Mouse (Mus musculus) CH12.LX (cell line): ENCODE measurements at regions not wholly inside any gene's neighbourhood (a gene's known extent, or its start where the extent isn't known, plus 50 kb on each side); places are given as distances from the start of the nearest gene placed in this dataset.

ENCODE experiments used
- CTCF ChIP-seq, 2 experiments: IDR thresholded peaks in 1 of 2; conservative IDR thresholded peaks in 1 of 2; 2 replicates each; pipeline ENCODE4 v1.5.1; 2011 to 2012; ENCODE audit warnings: low read depth in 2 of 2, low read length in 2 of 2, improper control_type of control experiment in 1 of 2, inconsistent platforms in 1 of 2, mild to moderate bottlenecking in 1 of 2, moderate library complexity in 1 of 2
- ELF1 ChIP-seq: IDR thresholded peaks from 2 replicates; pipeline ENCODE4 v1.6.1; 2014; ENCODE audit warnings: low read depth, mild to moderate bottlenecking, inconsistent platforms, low read length, improper control_type of control experiment
- ETS1 ChIP-seq: conservative IDR thresholded peaks from 2 replicates; pipeline ENCODE4 v1.6.1; 2012; ENCODE audit warnings: low read depth, mild to moderate bottlenecking, inconsistent platforms, low read length, improper control_type of control experiment, moderate library complexity
- HCFC1 ChIP-seq: IDR thresholded peaks from 2 replicates; pipeline ENCODE4 v1.6.1; 2012; ENCODE audit warnings: low read depth, mild to moderate bottlenecking, inconsistent platforms, low read length, improper control_type of control experiment
- MAFK ChIP-seq: IDR thresholded peaks from 2 replicates; pipeline ENCODE4 v1.6.1; 2011; ENCODE audit warnings: low read length, improper control_type of control experiment; ENCODE audit not compliant: insufficient replicate concordance
- NRF1 ChIP-seq: IDR thresholded peaks from 2 replicates; pipeline ENCODE4 v1.6.1; 2014; ENCODE audit warnings: low read depth, mild to moderate bottlenecking, inconsistent platforms, low read length, improper control_type of control experiment, moderate library complexity
- POLR2A ChIP-seq: IDR thresholded peaks from 2 replicates; pipeline ENCODE4 v1.6.1; 2011; ENCODE audit warnings: low read depth, mild to moderate bottlenecking, improper control_type of control experiment, low read length
- RCOR1 ChIP-seq: conservative IDR thresholded peaks from 2 replicates; pipeline ENCODE4 v1.6.1; 2012; ENCODE audit warnings: low read depth, mild to moderate bottlenecking, inconsistent platforms, low read length, improper control_type of control experiment
- SIN3A ChIP-seq: IDR thresholded peaks from 2 replicates; pipeline ENCODE4 v1.6.1; 2012; ENCODE audit warnings: low read length, improper control_type of control experiment, inconsistent platforms
- TCF12 ChIP-seq: IDR thresholded peaks from 2 replicates; pipeline ENCODE4 v1.6.1; 2014; ENCODE audit warnings: low read depth, mild to moderate bottlenecking, inconsistent platforms, low read length, improper control_type of control experiment
- ZC3H11A ChIP-seq: IDR thresholded peaks from 2 replicates; pipeline ENCODE4 v1.6.1; 2012; ENCODE audit warnings: low read depth, mild to moderate bottlenecking, inconsistent platforms, low read length, improper control_type of control experiment
- ZKSCAN1 ChIP-seq: IDR thresholded peaks from 2 replicates; pipeline ENCODE4 v1.6.1; 2012; ENCODE audit warnings: low read depth, inconsistent platforms, low read length, improper control_type of control experiment, borderline replicate concordance

DNA sequence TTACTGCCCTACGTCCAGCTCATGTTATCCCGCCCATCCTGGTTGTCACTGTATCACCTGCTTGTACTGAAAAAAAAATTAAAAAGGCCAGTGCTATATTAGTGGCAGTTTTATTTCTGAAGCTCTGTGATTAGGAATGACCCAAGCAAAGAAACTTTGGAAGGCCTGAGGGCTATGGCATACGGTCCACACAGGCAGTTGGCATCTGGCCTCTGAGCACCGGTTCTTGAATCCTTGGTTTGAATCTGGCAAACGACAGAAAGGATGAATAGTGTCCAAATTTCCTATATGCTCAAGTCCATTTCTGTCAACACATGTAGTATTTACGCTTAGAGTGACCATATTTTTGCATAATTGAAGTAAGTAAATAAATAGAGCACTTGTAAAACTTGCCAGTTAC lies 254.3 kb downstream of the Nup35 start:
- TF ChIP-seq TCF12 (no peak), CTCF (conservative IDR thresholded peaks at IDR 0.05 in 1 of 2, IDR thresholded peaks at IDR 0.05 in 1 of 2; ENCODE audit: low read depth in 2 of 2, low read length in 2 of 2) (no peak), POLR2A (no peak), HCFC1 (no peak), NRF1 (no peak), ZKSCAN1 (no peak), ELF1 (no peak), SIN3A (no peak), ZC3H11A (no peak), RCOR1 (no peak), ETS1 (no peak), MAFK (no peak)
